Comparison of ENCODE assay signal across 8 mouse cellular contexts in genomic region chr3:107331746-107332126, GRCm38 (mm10). TPM values are rescaled to one million over a fixed set of nuclear protein-coding genes. Genes with fewer than 3 reads are reported as not detected.
A peak's percentile ranks its signal among the peaks of the same experiment; 100 is the strongest.
DNase-seq lines count a peak whose midpoint lies in the region; ATAC-seq and TF ChIP-seq lines count a peak whose summit lies in the region.

No protein-coding gene starts in this region.

- H3ac ChIP-seq in myocyte (ENCODE audit: control insufficient read depth, insufficient read length) = peak overlapping the region; percentile 91

- ATAC-seq in embryonic facial prominence, embryonic 11.5 days (replicated peaks; ENCODE audit: insufficient number of reproducible peaks, low FRiP score, low TSS enrichment, low read depth) = no peak
- ATAC-seq in hindbrain, postnatal 0 days = no peak

- peak overlapping the region; percentile 90 for H3K4me3 ChIP-seq in left cerebral cortex, adult 2 months
- H3K4me3 ChIP-seq in embryonic facial prominence, embryonic 11.5 days (ENCODE audit: low read depth, low read length) = peak overlapping the region; percentile 95
- H3K4me3 ChIP-seq in hindbrain, postnatal 0 days (ENCODE audit: low read length) = peak overlapping the region; percentile 88
- peak overlapping the region; percentile 87 for H3K4me3 ChIP-seq in myocyte

- TF ChIP-seq POLR2A in myocyte (IDR thresholded peaks at IDR 0.05; ENCODE audit: insufficient read length, low read depth) = no peak

- peaks cover 5% of the 10 kb centered on the region for H3K36me3 ChIP-seq in embryonic facial prominence, embryonic 11.5 days (replicated peaks; ENCODE audit: control insufficient read depth, insufficient read depth, low read depth, low read length)
- peaks cover 9% of the 10 kb centered on the region; the same call in 1 of the 2 replicates for H3K36me3 ChIP-seq in hindbrain, postnatal 0 days (ENCODE audit: insufficient read depth, low read length)
- peaks cover 28% of the 10 kb centered on the region for H3K36me3 ChIP-seq in myocyte (ENCODE audit: control insufficient read depth, insufficient read depth)

- no peaks in the 10 kb centered on the region for H3K27me3 ChIP-seq in embryonic facial prominence, embryonic 11.5 days (ENCODE audit: control insufficient read depth, insufficient read depth, low read length)
- H3K27me3 ChIP-seq in hindbrain, postnatal 0 days (ENCODE audit: insufficient read depth, low read length) = no peaks in the 10 kb centered on the region
- no peaks in the 10 kb centered on the region for H3K27me3 ChIP-seq in myocyte (ENCODE audit: control insufficient read depth, insufficient read depth, insufficient read length)

- peaks cover 59% of the 10 kb centered on the region for H3K79me2 ChIP-seq in myocyte (ENCODE audit: control insufficient read depth, insufficient read depth)

- H3K9ac ChIP-seq in embryonic facial prominence, embryonic 11.5 days (replicated peaks; ENCODE audit: low read length) = peak overlapping the region; percentile 94
- H3K9ac ChIP-seq in hindbrain, postnatal 0 days (replicated peaks; ENCODE audit: low read length) = peak overlapping the region; percentile 85

- TF ChIP-seq CTCF in left cerebral cortex, adult 2 months (IDR thresholded peaks at IDR 0.05) = no peak
- no peak for TF ChIP-seq CTCF in hindbrain, postnatal 0 days (IDR thresholded peaks at IDR 0.05; ENCODE audit: low read depth)

- peak overlapping the region; percentile 74 for H3K4me2 ChIP-seq in embryonic facial prominence, embryonic 11.5 days (ENCODE audit: low read depth, low read length)
- H3K4me2 ChIP-seq in hindbrain, postnatal 0 days (ENCODE audit: low read depth, low read length) = peak overlapping the region; percentile 85
- H3K4me2 ChIP-seq in myocyte (ENCODE audit: low read depth) = peak overlapping the region; percentile 93

- intact Hi-C loops in left cerebral cortex, adult 2 months (cut with DNase I) = loop anchor here (2.0 to 5.0 kb wide), 3 partner anchors 53 to 124 kb away; partner anchors contain the start of genes A630076J17Rik and Lamtor5

- H3K9me3 ChIP-seq in embryonic facial prominence, embryonic 11.5 days (replicated peaks; ENCODE audit: control insufficient read depth, low read length) = no peaks in the 10 kb centered on the region
- no peaks in the 10 kb centered on the region for H3K9me3 ChIP-seq in hindbrain, postnatal 0 days (ENCODE audit: low read length)

- peak overlapping the region; percentile 94 for H3K27ac ChIP-seq in left cerebral cortex, adult 2 months
- H3K27ac ChIP-seq in embryonic facial prominence, embryonic 11.5 days (replicated peaks; ENCODE audit: low read depth, low read length) = no peak overlapping the region
- 0 out of 2 replicates have a peak overlapping the region, but pooled peaks have one; percentile 93 for H3K27ac ChIP-seq in hindbrain, postnatal 0 days

- DNase-seq in left cerebral cortex, adult 2 months (ENCODE audit: extremely low spot score in 1 of 2, low spot score in 2 of 2) = no peak
- DNase-seq in left cerebral cortex, adult 8-10 months (ENCODE audit: low spot score in 2 of 2) = no peak
- no peak for DNase-seq in embryonic facial prominence, embryonic 11.5 days (ENCODE audit: low spot score)
- no peak for DNase-seq in hindbrain, postnatal 0 days (ENCODE audit: low spot score)
- no peak for DNase-seq in cerebellum, postnatal 25 days
- no peak for DNase-seq in thymus, postnatal 25 days
- DNase-seq in retina, postnatal 1 day = no peak

- H3K4me1 ChIP-seq in embryonic facial prominence, embryonic 11.5 days (ENCODE audit: control insufficient read depth, insufficient read depth, low read length) = peaks cover 6% of the 10 kb centered on the region
- peaks cover 23% of the 10 kb centered on the region; the same call in 1 of the 2 replicates for H3K4me1 ChIP-seq in hindbrain, postnatal 0 days (ENCODE audit: insufficient read depth, low read length)

- 24% methylated on average over 17 of the region's 17 CpGs for WGBS in embryonic facial prominence, embryonic 11.5 days
- 21% methylated on average over 17 of the region's 17 CpGs for WGBS in hindbrain, postnatal 0 days

TF ChIP-seq in myocyte, 11 proteins besides CTCF, POLR2A, EP300 and RAD21:
- TF ChIP-seq E2F4 (IDR thresholded peaks at IDR 0.05; ENCODE audit: insufficient read depth) (no peak), TCF12 (IDR thresholded peaks at IDR 0.05; ENCODE audit: insufficient read depth, poor library complexity, severe bottlenecking) (no peak), MYOD1 (IDR thresholded peaks at IDR 0.05; ENCODE audit: control insufficient read depth in 1 of 3, insufficient read length in 2 of 3, low read depth in 2 of 3) (no peak), MAX (IDR thresholded peaks at IDR 0.05; ENCODE audit: low read depth) (no peak), USF1 (IDR thresholded peaks at IDR 0.05; ENCODE audit: low read depth) (no peak), POLR2AphosphoS2 (IDR thresholded peaks at IDR 0.05; ENCODE audit: insufficient read length, low read depth) (no peak), MYOG (IDR thresholded peaks at IDR 0.05; ENCODE audit: control insufficient read depth in 1 of 3, insufficient read depth in 1 of 3, insufficient read length in 2 of 3, low read depth in 2 of 3) (no peak), SRF (IDR thresholded peaks at IDR 0.05; ENCODE audit: control insufficient read depth, insufficient read length, low read depth) (no peak), TCF3 (IDR thresholded peaks at IDR 0.05; ENCODE audit: insufficient read length, low read depth) (no peak), REST (IDR thresholded peaks at IDR 0.05; ENCODE audit: insufficient read depth, insufficient read length) (no peak), CEBPB (IDR thresholded peaks at IDR 0.05; ENCODE audit: insufficient read depth, poor library complexity, severe bottlenecking) (no peak)

RNA-seq across cellular contexts. Expression of gene Rbm15, which starts 1.7 kb away (rescaled TPM):
- total RNA-seq in left cerebral cortex, adult 2 months (2021) = 10 to 100 TPM; 27.1 to 28.1 TPM
- total RNA-seq in left cerebral cortex, adult 8-10 months (2022) = 10 to 100 TPM; 25.5 to 27.4 (median 26.5) TPM
- polyA plus RNA-seq in embryonic facial prominence, embryonic 11.5 days (2014; fragmentation: Nextera tagmentation; extraction: Ambion mirVana) = 19.0 and 20.6 TPM in 2 replicates
- 20.0 and 20.9 TPM in 2 replicates for total RNA-seq in hindbrain, postnatal 0 days (2014; rRNA removed)
- 6.3 TPM in 2 replicates for polyA plus RNA-seq in hindbrain, postnatal 0 days (2015; fragmentation: Nextera tagmentation; extraction: Ambion mirVana)
- polyA plus RNA-seq in myocyte (2012; fragmentation: generic; extraction: Trizol) = 4.3 TPM

RNA-seq across cellular contexts. Expression of gene Slc16a4, which starts 40.7 kb away (rescaled TPM):
- total RNA-seq in left cerebral cortex, adult 2 months (2021) = 1 to 10 TPM in 1 of 2 experiments, under 1 TPM in 1; 0.98 to 1.5 TPM
- total RNA-seq in left cerebral cortex, adult 8-10 months (2022) = 1 to 10 TPM; 1.3 to 1.9 (median 1.7) TPM
- 2.1 and 3.4 TPM in 2 replicates for polyA plus RNA-seq in embryonic facial prominence, embryonic 11.5 days (2014; fragmentation: Nextera tagmentation; extraction: Ambion mirVana)
- 2.4 and 2.9 TPM in 2 replicates for total RNA-seq in hindbrain, postnatal 0 days (2014; rRNA removed)
- 2.3 and 2.8 TPM in 2 replicates for polyA plus RNA-seq in hindbrain, postnatal 0 days (2015; fragmentation: Nextera tagmentation; extraction: Ambion mirVana)
- 0.14 TPM for polyA plus RNA-seq in myocyte (2012; fragmentation: generic; extraction: Trizol)

RNA-seq across cellular contexts. Expression of gene Lamtor5, which starts 53.1 kb away (rescaled TPM):
- 10 to 100 TPM; 69.5 to 69.7 TPM for total RNA-seq in left cerebral cortex, adult 2 months (2021)
- total RNA-seq in left cerebral cortex, adult 8-10 months (2022) = 10 to 100 TPM; 61.9 to 70.2 (median 63.6) TPM
- 186 and 191 TPM in 2 replicates for polyA plus RNA-seq in embryonic facial prominence, embryonic 11.5 days (2014; fragmentation: Nextera tagmentation; extraction: Ambion mirVana)
- total RNA-seq in hindbrain, postnatal 0 days (2014; rRNA removed) = 63.7 and 93.7 TPM in 2 replicates
- polyA plus RNA-seq in hindbrain, postnatal 0 days (2015; fragmentation: Nextera tagmentation; extraction: Ambion mirVana) = 162 and 167 TPM in 2 replicates
- 156 TPM for polyA plus RNA-seq in myocyte (2012; fragmentation: generic; extraction: Trizol)
